Mouse (Mus musculus) erythroblast, embryonic 14.5 days (primary cell): ENCODE data around the gene Gprin3. TPM values are rescaled to one million over a fixed set of nuclear protein-coding genes. Genes with fewer than 3 reads are reported as not detected.

Experiments
- H3K27me3 ChIP-seq: 2 replicates; pipeline ENCODE4 v1.6.1; 2012; ENCODE audit warnings: inconsistent platforms; ENCODE audit not compliant: control insufficient read depth
- H3K36me3 ChIP-seq: 2 replicates; pipeline ENCODE4 v1.6.1; 2012; ENCODE audit warnings: mild to moderate bottlenecking, inconsistent platforms; ENCODE audit not compliant: control insufficient read depth
- H3K4me1 ChIP-seq: 2 replicates; pipeline ENCODE4 v1.6.1; 2012; ENCODE audit warnings: inconsistent platforms; ENCODE audit not compliant: control insufficient read depth
- H3K4me3 ChIP-seq: replicated peaks from 2 replicates; pipeline ENCODE3; 2012; ENCODE audit warnings: moderate library complexity, mild to moderate bottlenecking, inconsistent platforms
- H3K9me3 ChIP-seq: 2 replicates; pipeline ENCODE4 v1.6.1; 2012; ENCODE audit warnings: low read length, inconsistent platforms, mixed read lengths; ENCODE audit not compliant: control insufficient read depth
- GATA1 ChIP-seq: IDR thresholded peaks from 2 replicates; pipeline ENCODE4 v1.6.1; 2012; ENCODE audit warnings: low read length, inconsistent platforms, mixed read lengths
- TAL1 ChIP-seq: IDR thresholded peaks from 3 replicates; pipeline ENCODE4 v1.6.1; 2012; ENCODE audit warnings: low read length, inconsistent platforms, mixed read lengths
- polyA plus RNA-seq: library from polyadenylated mRNA; stranded (reverse); fragments of >175 nt; gene quantifications from 2 replicates; pipeline ENCODE4 v1.2.3, GENCODE M21; 2012

Gene Gprin3
- not detected in 2 replicates for polyA plus RNA-seq

DNA sequence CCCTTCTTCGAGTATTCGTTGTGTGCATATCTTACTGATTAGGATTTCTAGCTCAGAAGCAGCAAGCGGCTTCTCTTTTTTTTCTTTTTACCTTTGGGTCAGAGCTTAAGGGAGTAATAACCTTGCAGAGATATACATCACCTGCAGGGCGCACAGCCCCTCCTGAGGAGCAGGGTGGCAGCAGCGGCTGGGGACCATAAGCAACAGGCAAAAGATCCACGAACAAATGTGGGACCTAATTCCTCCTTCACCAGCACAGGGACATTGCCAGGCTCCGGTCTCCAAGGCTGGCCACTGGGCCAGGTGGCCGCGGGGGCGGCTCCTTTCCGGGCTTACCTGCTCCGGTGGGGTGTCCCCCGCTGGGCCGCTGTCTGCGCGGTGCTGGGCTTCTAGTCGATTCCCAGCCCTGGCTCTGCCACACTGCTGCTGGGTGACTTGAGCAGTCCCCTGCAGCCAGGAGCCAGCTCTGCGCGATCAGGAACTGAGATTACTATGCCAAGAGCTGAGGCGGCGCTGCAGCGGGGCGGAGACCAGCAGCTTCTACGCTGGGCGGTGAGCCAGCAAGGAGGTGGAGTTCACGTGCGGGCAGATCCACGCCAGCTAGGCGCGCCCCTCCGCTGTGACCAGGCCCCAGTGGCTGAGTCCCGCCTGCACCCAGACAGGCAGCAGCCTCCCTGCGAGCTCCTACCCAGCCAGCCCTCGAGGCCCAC, at the start of gene Gprin3:
Gene Gprin3 (minus strand): TSS at position 471 of the 710 bp plus-strand sequence.
- no peaks in the 10 kb centered on the region for H3K9me3 ChIP-seq
- no peaks in the 10 kb centered on the region for H3K36me3 ChIP-seq

DNA sequence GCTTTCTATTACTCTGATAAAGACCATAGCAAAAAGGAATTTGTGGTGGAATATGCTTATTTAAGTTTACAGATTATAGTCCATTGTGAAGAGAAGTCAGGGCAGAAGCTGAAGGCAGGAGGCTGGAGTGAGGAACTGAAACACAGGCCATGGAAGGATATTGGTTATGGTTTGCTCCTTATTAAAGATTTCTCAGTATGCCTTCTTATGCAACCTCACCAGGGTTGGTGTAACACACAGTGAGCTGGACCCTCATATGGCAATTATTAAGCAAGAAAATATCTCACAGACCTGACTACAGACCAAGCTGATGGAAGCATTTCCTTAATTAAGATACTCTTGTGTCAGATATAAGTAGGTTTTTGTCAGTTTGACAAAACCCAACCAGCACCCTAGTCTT, 32.8 kb upstream of the Gprin3 start:
- TF ChIP-seq GATA1, result no peak
- no peak for TF ChIP-seq TAL1
- Histone ChIP-seq H3K36me3 (no peaks in the 10 kb centered on the region), H3K4me1 (no peaks in the 10 kb centered on the region), H3K9me3 (peaks cover 4% of the 10 kb centered on the region; the same call in 1 of the 2 replicates), H3K27me3 (no peaks in the 10 kb centered on the region), H3K4me3 (no peak overlapping the region)

More for the DNA sequence above, at the start of gene Gprin3:
- no peak for TF ChIP-seq TAL1
- no peak for TF ChIP-seq GATA1
- no peaks in the 10 kb centered on the region for H3K4me1 ChIP-seq
- peak within 1 kb of the TSS; percentile 43 for H3K4me3 ChIP-seq
- H3K27me3 ChIP-seq, result no peaks in the 10 kb centered on the region

DNA sequence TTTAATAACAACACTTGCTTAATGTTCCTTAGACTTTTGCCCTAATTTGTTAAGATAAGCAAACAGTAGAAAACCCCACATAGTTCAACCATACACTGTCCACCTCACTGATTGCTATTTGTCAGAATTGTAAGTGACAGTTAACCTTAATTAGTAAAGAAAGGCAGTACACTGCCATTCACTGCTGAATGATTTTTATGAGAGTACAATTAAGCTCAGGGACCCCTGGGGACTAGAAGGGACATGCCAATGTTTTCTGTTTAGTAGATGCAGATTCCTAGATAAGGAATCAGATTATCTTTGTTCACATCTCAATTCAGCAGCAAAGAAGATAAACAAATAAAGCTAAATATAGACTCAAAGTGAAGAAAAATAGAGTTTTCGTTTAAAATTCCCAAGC, 30.0 kb upstream of the Gprin3 start:
- TF ChIP-seq TAL1, result no peak
- no peak for TF ChIP-seq GATA1
- H3K4me3 ChIP-seq, result no peak overlapping the region
- H3K9me3 ChIP-seq, result peaks cover 6% of the 10 kb centered on the region; the same call in 1 of the 2 replicates
- H3K27me3 ChIP-seq, result no peaks in the 10 kb centered on the region
- H3K36me3 ChIP-seq, result no peaks in the 10 kb centered on the region
- no peaks in the 10 kb centered on the region for H3K4me1 ChIP-seq

DNA sequence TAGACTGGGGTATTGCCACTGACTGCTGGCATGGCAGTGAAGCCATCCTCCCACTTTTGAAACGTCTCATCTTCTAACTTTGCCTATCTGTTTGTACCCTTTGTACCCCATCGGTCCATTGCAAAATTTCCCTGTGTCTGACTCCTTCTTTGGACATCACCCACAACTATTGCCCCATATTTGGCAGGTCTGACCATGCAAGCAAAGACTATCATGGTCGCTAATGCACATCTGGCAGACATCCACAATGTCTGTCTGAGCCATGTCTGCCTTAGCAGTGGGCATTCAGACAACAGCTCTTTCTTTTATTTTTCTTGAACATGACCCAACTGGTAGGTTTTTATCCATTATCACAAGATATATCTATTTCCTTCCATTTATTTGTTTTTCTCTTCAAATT, 25.3 kb upstream of the Gprin3 start:
- no peak overlapping the region for H3K4me3 ChIP-seq
- H3K27me3 ChIP-seq, result no peaks in the 10 kb centered on the region
- no peaks in the 10 kb centered on the region for H3K36me3 ChIP-seq
- no peaks in the 10 kb centered on the region for H3K4me1 ChIP-seq
- H3K9me3 ChIP-seq, result peaks cover 2% of the 10 kb centered on the region; the same call in 1 of the 2 replicates
- no peak for TF ChIP-seq TAL1
- TF ChIP-seq GATA1, result no peak

DNA sequence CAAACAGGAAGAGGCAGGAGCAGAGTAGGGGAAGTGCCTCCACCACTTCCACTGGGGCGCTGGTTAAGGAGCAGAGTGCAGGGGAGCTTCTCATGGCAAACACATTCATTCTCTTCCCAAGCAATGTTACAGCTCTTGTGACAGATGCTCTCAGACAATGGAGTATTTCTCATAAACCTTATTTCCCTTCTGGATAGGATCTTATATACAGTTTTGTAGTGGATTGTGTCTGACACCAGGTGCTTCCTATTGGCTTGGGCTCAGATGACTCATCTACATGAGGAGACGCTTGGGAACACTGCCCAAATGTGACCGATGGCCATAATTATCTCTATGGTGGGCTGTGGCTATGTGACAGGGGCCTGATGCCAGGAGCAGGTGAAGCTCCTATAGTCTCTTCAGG, 19.0 kb upstream of the Gprin3 start:
- TF ChIP-seq TAL1 (no peak), GATA1 (no peak)
- H3K27me3 ChIP-seq, result no peaks in the 10 kb centered on the region
- H3K9me3 ChIP-seq, result no peaks in the 10 kb centered on the region
- H3K4me3 ChIP-seq, result no peak overlapping the region
- no peaks in the 10 kb centered on the region for H3K36me3 ChIP-seq
- no peaks in the 10 kb centered on the region for H3K4me1 ChIP-seq

DNA sequence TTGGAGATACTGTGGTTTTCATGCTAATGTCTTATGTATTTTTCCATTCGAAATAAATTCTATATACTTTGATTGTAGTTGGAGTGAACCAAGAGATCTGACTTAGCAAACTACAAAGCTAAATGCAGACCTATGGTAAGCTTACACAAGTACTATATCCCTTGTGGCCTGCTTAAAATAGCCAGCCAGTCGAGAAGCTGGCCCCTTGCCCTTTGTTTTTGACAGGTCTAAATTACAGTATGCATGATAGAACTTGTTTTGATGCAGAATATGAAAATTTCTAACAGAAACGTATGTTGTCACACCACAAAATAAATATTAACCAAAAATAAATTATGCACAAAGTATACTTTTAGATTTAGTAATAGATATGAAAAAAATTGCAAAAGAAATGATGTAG, 9.8 kb upstream of the Gprin3 start:
- H3K4me3 ChIP-seq, result no peak overlapping the region
- TF ChIP-seq GATA1, result no peak
- no peak for TF ChIP-seq TAL1
- H3K9me3 ChIP-seq, result no peaks in the 10 kb centered on the region

DNA sequence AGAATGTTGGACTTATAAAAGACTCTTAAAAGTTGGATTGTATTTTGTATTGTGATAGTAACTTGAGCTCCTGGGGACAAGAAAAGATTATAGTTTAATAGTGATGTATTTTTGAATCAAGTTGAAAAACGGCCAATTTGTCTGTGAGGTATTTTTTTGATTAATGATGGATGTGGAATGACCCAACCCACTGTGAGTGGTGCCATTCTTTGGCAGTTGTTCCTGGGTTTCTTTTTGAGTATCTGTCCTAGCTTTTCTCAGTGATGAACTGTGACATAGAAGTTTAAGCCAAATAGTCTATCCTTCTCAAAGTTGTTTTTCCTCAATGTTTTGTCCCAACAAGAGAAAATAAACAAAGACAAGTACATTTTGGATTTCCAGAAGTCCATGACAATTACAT, 7.0 kb upstream of the Gprin3 start:
- Histone ChIP-seq H3K4me3 (no peak overlapping the region), H3K27me3 (no peaks in the 10 kb centered on the region), H3K36me3 (no peaks in the 10 kb centered on the region), H3K9me3 (no peaks in the 10 kb centered on the region), H3K4me1 (no peaks in the 10 kb centered on the region)
- TF ChIP-seq GATA1, result no peak
- TF ChIP-seq TAL1, result no peak

More for the DNA sequence above, 9.8 kb upstream of the Gprin3 start:
- Histone ChIP-seq H3K27me3 (no peaks in the 10 kb centered on the region), H3K36me3 (no peaks in the 10 kb centered on the region), H3K4me1 (no peaks in the 10 kb centered on the region)

DNA sequence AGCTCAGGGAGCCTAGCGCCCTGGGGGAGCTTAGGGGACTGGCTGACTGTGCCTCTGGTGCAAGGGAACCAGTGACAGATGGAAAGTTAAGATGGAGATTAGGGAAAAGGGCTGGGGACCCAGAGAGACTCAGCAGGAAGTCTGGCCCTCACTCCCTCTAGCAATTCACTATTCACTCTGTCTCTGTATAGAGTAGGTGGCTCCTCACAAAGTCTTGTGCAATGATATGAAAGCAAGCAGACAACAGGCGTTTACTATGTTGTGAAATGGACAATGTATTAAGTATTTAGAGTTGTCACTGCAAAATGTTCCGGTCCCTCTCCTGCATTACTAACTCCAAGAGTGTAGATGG, 416 bp upstream of the Gprin3 start:
- Histone ChIP-seq H3K9me3 (no peaks in the 10 kb centered on the region), H3K27me3 (no peaks in the 10 kb centered on the region), H3K36me3 (no peaks in the 10 kb centered on the region), H3K4me1 (no peaks in the 10 kb centered on the region), H3K4me3 (peak overlapping the region; percentile 43)
- TF ChIP-seq GATA1 (no peak), TAL1 (no peak)

DNA sequence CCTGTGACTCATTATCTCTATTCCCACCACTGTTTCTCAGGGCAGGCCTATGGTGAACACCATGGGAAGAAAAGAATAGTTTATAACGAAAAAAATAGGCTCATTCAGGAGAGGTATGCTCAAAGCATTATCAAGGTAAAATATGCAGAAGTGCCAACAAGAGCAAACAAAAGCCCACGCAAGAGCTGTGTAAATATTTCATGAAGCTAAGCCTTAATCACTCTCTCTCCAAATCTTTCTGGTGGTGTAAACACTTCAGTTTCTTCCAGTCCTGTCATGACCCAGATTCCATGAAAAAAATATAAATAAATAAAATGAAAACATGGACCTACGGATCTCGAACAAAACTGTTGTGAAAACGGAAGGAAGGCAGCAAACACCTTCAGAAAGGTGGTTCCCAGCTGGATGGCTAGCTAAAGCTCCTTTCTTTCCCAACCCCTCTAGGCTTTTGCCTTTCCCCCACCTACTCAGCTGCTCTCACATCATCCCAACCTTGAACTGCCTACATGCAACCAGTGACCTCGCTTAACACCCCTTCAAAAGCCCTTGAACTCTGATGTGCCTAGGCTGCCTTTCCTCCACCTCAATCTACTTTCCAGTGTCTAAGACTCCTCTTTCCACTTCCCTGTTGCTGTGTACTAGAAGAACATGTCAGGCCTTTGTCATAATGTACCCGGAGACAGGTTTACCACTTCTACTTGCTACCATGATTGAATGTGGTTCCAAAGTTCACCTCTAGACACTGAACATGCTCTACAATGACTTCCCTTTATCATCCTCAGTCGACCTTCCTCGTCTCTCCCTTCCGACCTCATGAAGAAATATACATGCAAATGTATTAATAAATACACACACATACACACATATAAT, 988 bp downstream of the Gprin3 start:
- Histone ChIP-seq H3K4me1 (no peaks in the 10 kb centered on the region), H3K36me3 (no peaks in the 10 kb centered on the region), H3K4me3 (no peak overlapping the region), H3K27me3 (no peaks in the 10 kb centered on the region), H3K9me3 (no peaks in the 10 kb centered on the region)
- TF ChIP-seq GATA1 (no peak), TAL1 (no peak)
